Mouse (Mus musculus) limb, embryonic 11.5 days (tissue): ENCODE measurements around the gene Pgd. TPM values are rescaled to one million over a fixed set of nuclear protein-coding genes. Genes with fewer than 3 reads are reported as not detected.

Experiments
- ATAC-seq: fragments of 200-750 bp; cut with Nextera tagmentation; 2 replicates; pipeline ENCODE4 v1.8.0; 2017; ENCODE audit warnings: low read depth; ENCODE audit not compliant: insufficient number of reproducible peaks, low FRiP score, low TSS enrichment
- DNase-seq: peaks from one replicate; pipeline ENCODE4 v3.0.0-alpha.2; 2015; ENCODE audit warnings: low spot score
- H3K27ac ChIP-seq: fragments of 300-500 bp; sonication (generic); replicated peaks from 2 replicates; pipeline ENCODE4 v1.5.1; 2014; ENCODE audit warnings: low read depth, mild to moderate bottlenecking, low read length
- H3K27me3 ChIP-seq: fragments of 300-500 bp; sonication (generic); 2 replicates; pipeline ENCODE4 v1.6.1; 2014; ENCODE audit warnings: mild to moderate bottlenecking, low read length, mixed read lengths; ENCODE audit not compliant: control insufficient read depth, insufficient read depth
- H3K36me3 ChIP-seq: fragments of 300-500 bp; sonication (generic); 2 replicates; pipeline ENCODE4 v1.6.1; 2014; ENCODE audit warnings: mild to moderate bottlenecking, low read length, moderate library complexity, mixed read lengths; ENCODE audit not compliant: control insufficient read depth, insufficient read depth
- H3K4me1 ChIP-seq: fragments of 300-500 bp; sonication (generic); 2 replicates; pipeline ENCODE4 v1.6.1; 2014; ENCODE audit warnings: low read length, mixed read lengths; ENCODE audit not compliant: control insufficient read depth, insufficient read depth
- H3K4me2 ChIP-seq: fragments of 300-500 bp; sonication (generic); 2 replicates; pipeline ENCODE4 v1.6.1; 2014; ENCODE audit warnings: low read depth, mild to moderate bottlenecking, moderate library complexity; ENCODE audit not compliant: severe bottlenecking
- H3K4me3 ChIP-seq: fragments of 300-500 bp; sonication (generic); 2 replicates; pipeline ENCODE4 v1.5.1; 2014; ENCODE audit warnings: low read depth, low read length
- H3K9ac ChIP-seq: fragments of 300-500 bp; sonication (generic); 2 replicates; pipeline ENCODE4 v1.6.1; 2014; ENCODE audit warnings: mild to moderate bottlenecking, low read length
- H3K9me3 ChIP-seq: fragments of 300-500 bp; sonication (generic); 2 replicates; pipeline ENCODE4 v1.6.1; 2016; ENCODE audit warnings: low read length; ENCODE audit not compliant: control insufficient read depth
- WGBS: fragments of 180-500 bp; shearing (Covaris S2); extraction: QIAGEN DNeasy Blood & Tissue Kit; methylation state at CpG from one replicate; pipeline ENCODE4 v1.1.7; 2014; 5-methylcytosine and 5-hydroxymethylcytosine counted together
- polyA plus RNA-seq: library from polyadenylated mRNA; unstranded; fragments of >200 nt; fragmentation: Nextera tagmentation; extraction: Ambion mirVana; gene quantifications from 2 replicates; pipeline ENCODE4 v1.2.1, GENCODE M21; 2014

The Pgd gene
- polyA plus RNA-seq, 1 experiment from 2014 or later, result 57.2 TPM

DNA sequence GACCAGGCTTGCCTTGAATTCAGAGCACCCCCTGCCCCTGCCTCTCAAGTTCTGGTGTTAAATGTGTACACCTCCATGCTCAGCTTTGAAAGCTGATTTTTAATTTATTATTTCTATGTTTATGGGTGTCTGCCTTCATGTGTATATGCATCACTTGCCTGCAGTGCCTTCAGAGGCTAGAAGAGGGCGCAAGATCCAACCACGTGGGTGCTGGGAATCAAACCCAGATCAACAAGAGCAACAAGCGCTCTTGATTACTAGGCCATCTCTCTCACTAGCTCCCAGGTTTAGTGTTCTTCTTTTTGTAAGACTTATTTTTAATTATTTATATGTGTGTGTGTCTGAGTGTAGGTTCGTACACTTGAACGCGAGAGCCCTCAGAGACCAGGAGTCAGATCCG, 11.7 kb downstream of the Pgd start:
- no peak for ATAC-seq

GRCm38 (mm10) chr4:149150721-149151120, 15.8 kb downstream of the Pgd start:
- ATAC-seq (no peak), DNase-seq (no peak)
- no peak overlapping the region for H3K9ac ChIP-seq
- H3K27ac ChIP-seq, result no peak overlapping the region
- no peak overlapping the region for H3K4me3 ChIP-seq
- whole genome bisulfite sequencing, result 92% methylated on average over 11 of the region's 11 CpGs
- H3K4me1 ChIP-seq, result no peaks in the 10 kb centered on the region
- H3K27me3 ChIP-seq, result no peaks in the 10 kb centered on the region
- H3K9me3 ChIP-seq, result no peaks in the 10 kb centered on the region; the same call in 1 of the 2 replicates
- H3K36me3 ChIP-seq, result peaks cover 35% of the 10 kb centered on the region
- H3K4me2 ChIP-seq, result no peak overlapping the region

More for the DNA sequence above, 11.7 kb downstream of the Pgd start:
- Histone ChIP-seq H3K27me3 (no peaks in the 10 kb centered on the region), H3K4me3 (no peak overlapping the region), H3K4me2 (no peak overlapping the region), H3K27ac (no peak overlapping the region), H3K9ac (no peak overlapping the region), H3K4me1 (no peaks in the 10 kb centered on the region), H3K9me3 (no peaks in the 10 kb centered on the region; the same call in 1 of the 2 replicates), H3K36me3 (peaks cover 58% of the 10 kb centered on the region)
- no peak for DNase-seq
- WGBS, result 99% methylated on average over 7 of the region's 7 CpGs

DNA sequence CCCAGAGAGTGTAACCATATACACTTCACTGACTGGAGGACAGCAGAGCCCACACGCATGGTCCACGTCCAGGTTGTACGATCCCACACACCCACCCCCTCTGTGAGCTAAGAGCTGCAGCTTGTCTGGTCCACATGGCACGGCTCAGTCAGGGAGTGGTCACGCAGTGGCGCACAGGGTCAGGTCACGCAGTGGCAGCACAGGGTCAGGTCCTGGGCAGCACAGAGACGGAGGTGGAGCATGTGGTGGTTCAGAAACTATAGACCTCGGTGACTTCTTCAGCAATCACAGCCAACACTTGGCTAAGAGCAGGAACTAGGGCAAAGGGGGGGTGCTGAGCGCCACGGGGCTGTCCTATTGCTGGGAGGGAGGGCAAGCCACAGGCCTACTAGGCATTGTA, 16.3 kb downstream of the Pgd start:
- no peaks in the 10 kb centered on the region for H3K4me1 ChIP-seq
- H3K9ac ChIP-seq, result no peak overlapping the region
- WGBS, result 86% methylated on average over 11 of the region's 11 CpGs
- H3K4me3 ChIP-seq, result no peak overlapping the region
- H3K9me3 ChIP-seq, result no peaks in the 10 kb centered on the region; the same call in 1 of the 2 replicates
- no peak overlapping the region for H3K4me2 ChIP-seq
- H3K36me3 ChIP-seq, result peaks cover 32% of the 10 kb centered on the region
- no peak for DNase-seq
- ATAC-seq, result no peak
- H3K27ac ChIP-seq, result no peak overlapping the region
- no peaks in the 10 kb centered on the region for H3K27me3 ChIP-seq

GRCm38 (mm10) chr4:149149611-149150010, 17.0 kb downstream of the Pgd start:
- Histone ChIP-seq H3K9ac (no peak overlapping the region), H3K4me1 (no peaks in the 10 kb centered on the region), H3K9me3 (no peaks in the 10 kb centered on the region), H3K4me3 (no peak overlapping the region), H3K36me3 (peaks cover 26% of the 10 kb centered on the region), H3K27me3 (no peaks in the 10 kb centered on the region), H3K27ac (no peak overlapping the region), H3K4me2 (no peak overlapping the region)
- no peak for DNase-seq
- ATAC-seq, result no peak
- WGBS, result 77% methylated on average over 7 of the region's 7 CpGs

- H3K36me3 ChIP-seq, result peaks cover 25% of the 10 kb centered on the region
- WGBS, result 88% methylated on average over 9 of the region's 9 CpGs
- no peak for ATAC-seq
- H3K9ac ChIP-seq, result no peak overlapping the region
- no peak overlapping the region for H3K4me2 ChIP-seq
- H3K9me3 ChIP-seq, result no peaks in the 10 kb centered on the region
- no peaks in the 10 kb centered on the region for H3K4me1 ChIP-seq
- H3K27ac ChIP-seq, result no peak overlapping the region
- no peak overlapping the region for H3K4me3 ChIP-seq
- no peaks in the 10 kb centered on the region for H3K27me3 ChIP-seq
- no peak for DNase-seq
These were observed 17.4 kb downstream of the Pgd start for GRCm38 (mm10) chr4:149149196-149149595.

DNA sequence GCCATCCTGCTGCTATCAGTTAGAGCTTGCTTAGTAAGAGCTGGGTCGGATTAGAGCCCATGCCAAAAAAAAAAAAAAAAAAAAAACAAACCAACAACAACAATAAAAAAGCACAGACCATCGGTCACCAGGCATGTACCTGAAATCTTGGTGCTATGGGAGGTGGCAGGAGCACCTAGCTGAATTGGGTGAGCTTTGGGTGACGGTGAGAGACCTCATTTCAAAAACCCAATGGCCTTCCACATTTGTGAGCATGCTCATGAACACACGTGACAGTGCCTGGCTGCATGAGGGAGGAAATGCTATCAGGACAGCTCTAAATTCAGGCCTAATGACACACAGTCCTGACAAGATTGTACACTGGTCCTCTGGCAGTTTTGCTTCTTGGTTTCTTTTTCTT, 18.5 kb downstream of the Pgd start:
- no peak overlapping the region for H3K27ac ChIP-seq
- ATAC-seq, result no peak
- WGBS, result 81% methylated on average over 4 of the region's 4 CpGs

GRCm38 (mm10) chr4:149147528-149147927, 19.0 kb downstream of the Pgd start:
- WGBS, result 83% methylated on average over 7 of the region's 7 CpGs
- Histone ChIP-seq H3K36me3 (peaks cover 15% of the 10 kb centered on the region), H3K9me3 (no peaks in the 10 kb centered on the region), H3K9ac (no peak overlapping the region), H3K27me3 (no peaks in the 10 kb centered on the region), H3K4me1 (no peaks in the 10 kb centered on the region), H3K4me3 (no peak overlapping the region), H3K27ac (no peak overlapping the region), H3K4me2 (no peak overlapping the region)
- DNase-seq (no peak), ATAC-seq (no peak)

More for the DNA sequence above, 18.5 kb downstream of the Pgd start:
- Histone ChIP-seq H3K9ac (no peak overlapping the region), H3K36me3 (peaks cover 18% of the 10 kb centered on the region), H3K27me3 (no peaks in the 10 kb centered on the region), H3K4me2 (no peak overlapping the region), H3K4me3 (no peak overlapping the region), H3K4me1 (no peaks in the 10 kb centered on the region), H3K9me3 (no peaks in the 10 kb centered on the region)
- no peak for DNase-seq

DNA sequence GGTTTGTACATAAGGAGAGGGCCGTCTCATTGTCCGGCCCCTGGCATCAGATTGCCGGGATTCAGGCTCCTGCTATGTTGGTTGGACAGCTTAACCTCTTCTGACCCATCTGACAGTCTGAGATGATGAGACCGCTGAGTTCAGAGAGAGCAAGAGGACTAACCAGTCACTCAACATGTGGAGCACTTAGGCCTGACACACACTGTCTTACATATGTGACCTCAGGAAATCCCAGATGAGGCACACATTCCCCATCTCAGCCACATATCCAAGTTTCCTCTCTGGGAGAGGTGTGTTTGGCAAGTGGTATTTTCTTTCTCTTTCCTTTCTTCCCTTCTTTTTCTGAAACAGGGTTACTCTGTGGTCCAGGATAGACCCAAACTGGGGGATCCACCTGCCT, 21.4 kb downstream of the Pgd start:
- Histone ChIP-seq H3K4me1 (no peaks in the 10 kb centered on the region), H3K9ac (no peak overlapping the region), H3K4me2 (no peak overlapping the region), H3K27me3 (no peaks in the 10 kb centered on the region), H3K4me3 (no peak overlapping the region), H3K27ac (no peak overlapping the region), H3K9me3 (no peaks in the 10 kb centered on the region), H3K36me3 (peaks cover under 1% of the 10 kb centered on the region; the same call in 1 of the 2 replicates)
- WGBS, result 87% methylated on average over 4 of the region's 4 CpGs
- DNase-seq (no peak), ATAC-seq (no peak)

DNA sequence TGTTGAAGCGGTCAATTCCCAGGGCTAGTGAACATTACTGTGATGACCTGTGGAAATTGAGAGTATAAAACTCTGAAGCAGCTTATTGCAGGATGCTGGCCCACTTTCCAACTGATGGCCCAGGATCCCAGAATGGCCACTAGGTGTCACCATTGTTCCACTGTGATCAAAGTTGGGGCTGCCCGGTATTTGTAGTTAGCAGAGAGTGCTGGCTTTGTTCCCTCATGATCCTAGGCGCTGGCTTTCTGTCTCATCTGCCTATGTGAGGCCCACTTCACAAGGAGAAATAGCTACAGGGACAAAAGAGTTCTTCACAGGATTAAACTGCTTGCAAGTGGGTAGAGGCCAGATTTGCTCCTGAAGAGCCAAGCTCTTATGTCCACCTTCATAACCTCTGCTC, 22.1 kb downstream of the Pgd start:
- peak; percentile 93 for DNase-seq
- Histone ChIP-seq H3K4me1 (no peaks in the 10 kb centered on the region), H3K27me3 (no peaks in the 10 kb centered on the region), H3K4me2 (no peak overlapping the region), H3K9ac (no peak overlapping the region), H3K36me3 (no peaks in the 10 kb centered on the region), H3K4me3 (no peak overlapping the region), H3K27ac (no peak overlapping the region), H3K9me3 (no peaks in the 10 kb centered on the region)
- peak; percentile 79 for ATAC-seq
- WGBS, result 9% methylated on average over 3 of the region's 3 CpGs
